Mouse (Mus musculus) CH12.LX (cell line): ENCODE data around the gene Asic2. TPM values are rescaled to one million over a fixed set of nuclear protein-coding genes. Genes with fewer than 3 reads are reported as not detected.

ENCODE experiments used
- DNase-seq: peaks from one replicate; pipeline ENCODE4 v3.0.0-alpha.2; 2013; ENCODE audit errors: extremely low read depth
- H3K27ac ChIP-seq: 2 replicates; pipeline ENCODE4 v1.5.1; 2012; ENCODE audit warnings: low read depth, mild to moderate bottlenecking, control low read depth, moderate library complexity; ENCODE audit not compliant: insufficient read depth
- H3K27me3 ChIP-seq: replicated peaks from 2 replicates; pipeline ENCODE3; 2012; ENCODE audit warnings: inconsistent platforms
- H3K36me3 ChIP-seq, 2 experiments: replicated peaks in 1 of 2; 2 replicates each; pipeline versions ENCODE3 to v1.6.1; 2012; ENCODE audit warnings: inconsistent platforms in 1 of 2, low read length in 1 of 2, mild to moderate bottlenecking in 1 of 2, mixed read lengths in 1 of 2, moderate library complexity in 1 of 2; ENCODE audit not compliant: control insufficient read depth in 1 of 2, insufficient read depth in 1 of 2
- H3K4me1 ChIP-seq, 2 experiments: 2 replicates each; pipeline ENCODE4 v1.6.1; 2012; ENCODE audit warnings: inconsistent platforms in 1 of 2, moderate library complexity in 1 of 2; ENCODE audit not compliant: insufficient read depth in 2 of 2, control insufficient read depth in 1 of 2
- H3K4me2 ChIP-seq: 2 replicates; pipeline ENCODE4 v1.6.1; 2012; ENCODE audit warnings: low read depth, mild to moderate bottlenecking, control low read depth; ENCODE audit not compliant: poor library complexity, insufficient read depth, severe bottlenecking
- H3K4me3 ChIP-seq, 3 experiments: fragments of 150-350 bp in 1 of 3; sonication (generic) in 1 of 3; replicated peaks in 1 of 3; 2 replicates each; pipeline versions ENCODE3 to v1.5.1; 2011 to 2012; ENCODE audit warnings: low read depth in 2 of 3, low read length in 2 of 3, mild to moderate bottlenecking in 2 of 3, moderate library complexity in 2 of 3, control low read depth in 1 of 3, improper control_type of control experiment in 1 of 3, inconsistent platforms in 1 of 3, mixed read lengths in 1 of 3; ENCODE audit not compliant: poor library complexity in 1 of 3
- H3K79me2 ChIP-seq: replicated peaks from 2 replicates; pipeline ENCODE4 v1.6.1; 2012; ENCODE audit warnings: mild to moderate bottlenecking, moderate library complexity; ENCODE audit not compliant: control insufficient read depth, poor library complexity, insufficient read depth, severe bottlenecking; ENCODE audit errors: extremely low read depth
- H3K9ac ChIP-seq: 2 replicates; pipeline ENCODE4 v1.6.1; 2012; ENCODE audit warnings: low read depth, mild to moderate bottlenecking, control low read depth, moderate library complexity; ENCODE audit not compliant: insufficient read depth
- H3K9me3 ChIP-seq: replicated peaks from 2 replicates; pipeline ENCODE3; 2012; ENCODE audit warnings: low read length, inconsistent platforms, mixed read lengths
- BHLHE40 ChIP-seq: IDR thresholded peaks from 2 replicates; pipeline ENCODE4 v1.6.1; 2011; ENCODE audit warnings: mild to moderate bottlenecking, low read depth, low read length, improper control_type of control experiment
- CHD2 ChIP-seq: IDR thresholded peaks from 2 replicates; pipeline ENCODE4 v1.6.1; 2011; ENCODE audit warnings: low read length, improper control_type of control experiment
- CTCF ChIP-seq, 2 experiments: IDR thresholded peaks in 1 of 2; conservative IDR thresholded peaks in 1 of 2; 2 replicates each; pipeline ENCODE4 v1.5.1; 2011 to 2012; ENCODE audit warnings: low read depth in 2 of 2, low read length in 2 of 2, improper control_type of control experiment in 1 of 2, inconsistent platforms in 1 of 2, mild to moderate bottlenecking in 1 of 2, moderate library complexity in 1 of 2
- ELF1 ChIP-seq: IDR thresholded peaks from 2 replicates; pipeline ENCODE4 v1.6.1; 2014; ENCODE audit warnings: low read depth, mild to moderate bottlenecking, inconsistent platforms, low read length, improper control_type of control experiment
- ETS1 ChIP-seq: conservative IDR thresholded peaks from 2 replicates; pipeline ENCODE4 v1.6.1; 2012; ENCODE audit warnings: low read depth, mild to moderate bottlenecking, inconsistent platforms, low read length, improper control_type of control experiment, moderate library complexity
- GABPA ChIP-seq: IDR thresholded peaks from 2 replicates; pipeline ENCODE4 v1.6.1; 2012; ENCODE audit warnings: low read depth, low read length, improper control_type of control experiment, inconsistent platforms; ENCODE audit not compliant: insufficient replicate concordance
- HCFC1 ChIP-seq: IDR thresholded peaks from 2 replicates; pipeline ENCODE4 v1.6.1; 2012; ENCODE audit warnings: low read depth, mild to moderate bottlenecking, inconsistent platforms, low read length, improper control_type of control experiment
- MAFK ChIP-seq: IDR thresholded peaks from 2 replicates; pipeline ENCODE4 v1.6.1; 2011; ENCODE audit warnings: low read length, improper control_type of control experiment; ENCODE audit not compliant: insufficient replicate concordance
- MAX ChIP-seq: IDR thresholded peaks from 2 replicates; pipeline ENCODE4 v1.6.1; 2011; ENCODE audit warnings: low read length, improper control_type of control experiment
- MAZ ChIP-seq: IDR thresholded peaks from 2 replicates; pipeline ENCODE4 v1.6.1; 2012; ENCODE audit warnings: low read depth, mild to moderate bottlenecking, inconsistent platforms, low read length, improper control_type of control experiment, moderate library complexity
- MEF2A ChIP-seq: IDR thresholded peaks from 2 replicates; pipeline ENCODE4 v1.6.1; 2014; ENCODE audit warnings: low read depth, mild to moderate bottlenecking, inconsistent platforms, low read length, improper control_type of control experiment, borderline replicate concordance
- MXI1 ChIP-seq: IDR thresholded peaks from 2 replicates; pipeline ENCODE4 v1.6.1; 2011; ENCODE audit warnings: mild to moderate bottlenecking, low read depth, low read length, improper control_type of control experiment
- MYC ChIP-seq: IDR thresholded peaks from 2 replicates; pipeline ENCODE4 v1.6.1; 2011; ENCODE audit warnings: low read depth, mild to moderate bottlenecking, improper control_type of control experiment, low read length
- PAX5 ChIP-seq: IDR thresholded peaks from 2 replicates; pipeline ENCODE4 v1.6.1; 2012; ENCODE audit warnings: low read length, inconsistent platforms, mixed read lengths
- RAD21 ChIP-seq: IDR thresholded peaks from 2 replicates; pipeline ENCODE4 v1.6.1; 2011; ENCODE audit warnings: low read depth, mild to moderate bottlenecking, low read length, improper control_type of control experiment, moderate library complexity
- RCOR1 ChIP-seq: conservative IDR thresholded peaks from 2 replicates; pipeline ENCODE4 v1.6.1; 2012; ENCODE audit warnings: low read depth, mild to moderate bottlenecking, inconsistent platforms, low read length, improper control_type of control experiment
- SIN3A ChIP-seq: IDR thresholded peaks from 2 replicates; pipeline ENCODE4 v1.6.1; 2012; ENCODE audit warnings: low read length, improper control_type of control experiment, inconsistent platforms
- SMC3 ChIP-seq: IDR thresholded peaks from 2 replicates; pipeline ENCODE4 v1.6.1; 2011; ENCODE audit warnings: low read depth, low read length, improper control_type of control experiment
- TCF12 ChIP-seq: IDR thresholded peaks from 2 replicates; pipeline ENCODE4 v1.6.1; 2014; ENCODE audit warnings: low read depth, mild to moderate bottlenecking, inconsistent platforms, low read length, improper control_type of control experiment
- UBTF ChIP-seq: IDR thresholded peaks from 2 replicates; pipeline ENCODE4 v1.6.1; 2012; ENCODE audit warnings: low read depth, mild to moderate bottlenecking, inconsistent platforms, low read length, improper control_type of control experiment, moderate library complexity
- USF1 ChIP-seq: IDR thresholded peaks from 2 replicates; pipeline ENCODE4 v1.6.1; 2014; ENCODE audit warnings: low read depth, mild to moderate bottlenecking, inconsistent platforms, low read length, improper control_type of control experiment
- USF2 ChIP-seq: conservative IDR thresholded peaks from 2 replicates; pipeline ENCODE4 v1.6.1; 2011; ENCODE audit warnings: low read depth, low read length, improper control_type of control experiment
- ZMIZ1 ChIP-seq: IDR thresholded peaks from 2 replicates; pipeline ENCODE4 v1.6.1; 2012; ENCODE audit warnings: low read depth, mild to moderate bottlenecking, inconsistent platforms, low read length, improper control_type of control experiment
- dilution Hi-C: fragments of 300-500 bp; cut with MboI; formaldehyde crosslinking; loops from 2 replicates; pipeline ENCODE4 v1.14.3; 2020; ENCODE audit warnings: low sequenced_read_pairs; ENCODE audit not compliant: extremely low pct_unique_long_range_greater_than_20kb, extremely low pct_ligation_motif_present
- in situ Hi-C: fragments of 300-500 bp; cut with MboI; formaldehyde crosslinking; loops from 3 replicates; pipeline ENCODE4 v1.14.3; 2019; ENCODE audit warnings: low sequenced_read_pairs, low pct_ligation_motif_present, low pct_unique_long_range_greater_than_20kb, mixed read lengths
- polyA plus RNA-seq: library from polyadenylated mRNA; unstranded; fragments of >175 nt; gene quantifications from 2 replicates; pipeline ENCODE4 v1.2.1, GENCODE M21; 2012; ENCODE audit warnings: low read depth; ENCODE audit not compliant: insufficient read length
- total RNA-seq, 2 experiments: library from RNA; depleted of rRNA; stranded (reverse); fragments of 300-350 nt in 1 of 2; fragments of >200 nt in 1 of 2; gene quantifications; 2 replicates each; pipeline ENCODE4 v1.2.3; 2012 to 2014

Gene Asic2
- total and polyA plus RNA-seq, 3 experiments = not detected

DNA sequence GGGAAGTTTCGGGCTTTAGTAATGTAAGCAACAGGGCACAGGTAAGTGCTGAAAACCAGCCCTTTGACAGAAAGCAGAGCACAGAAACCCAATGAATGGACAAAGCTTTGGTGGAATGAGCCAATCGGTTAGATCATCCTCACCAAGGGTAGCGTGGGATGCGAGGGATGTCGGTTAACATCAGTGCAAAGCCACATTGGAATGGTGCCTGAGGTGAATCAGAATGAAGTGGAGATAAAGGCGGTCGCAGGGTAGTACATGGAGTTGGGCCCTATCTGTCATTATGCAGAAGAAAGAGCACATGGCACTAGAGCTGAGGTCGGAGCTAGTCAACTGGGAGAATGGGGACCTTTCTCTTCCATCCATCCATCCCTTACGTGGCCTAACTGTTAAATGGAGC lies 383.8 kb downstream of the Asic2 start:
- DNase-seq = no peak
- Histone ChIP-seq H3K9ac (no peak overlapping the region), H3K9me3 (no peaks in the 10 kb centered on the region), H3K27me3 (peaks cover 64% of the 10 kb centered on the region), H3K36me3 (no peaks in the 10 kb centered on the region), H3K27ac (no peak overlapping the region), H3K4me3 (no peak overlapping the region), H3K4me1 (no peaks in the 10 kb centered on the region), H3K79me2 (no peaks in the 10 kb centered on the region), H3K4me2 (no peak overlapping the region)
- in situ Hi-C loops = no loop called here
- TF ChIP-seq RCOR1 = no peak
- dilution Hi-C loops = no loop called here

DNA sequence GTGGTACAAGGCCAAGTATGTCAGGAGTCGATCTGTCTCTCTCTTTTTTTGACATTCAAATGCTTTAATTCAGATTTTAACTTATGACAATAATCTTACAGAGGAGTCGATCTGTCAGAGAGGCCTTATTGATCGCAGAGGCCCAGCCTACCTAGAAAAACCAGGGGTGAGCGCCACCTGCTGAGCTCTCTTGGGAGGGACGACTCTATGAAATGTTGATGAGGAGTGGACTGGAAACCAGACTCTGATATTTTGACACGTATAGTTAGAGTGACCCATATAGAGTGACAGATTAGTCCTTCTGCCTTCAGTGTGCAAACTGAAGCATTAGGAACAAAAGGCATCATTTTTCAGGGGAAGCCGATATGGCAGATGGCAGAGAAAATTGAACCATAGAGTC lies 385.1 kb downstream of the Asic2 start:
- Histone ChIP-seq H3K27me3 (peaks cover 66% of the 10 kb centered on the region), H3K36me3 (no peaks in the 10 kb centered on the region), H3K9ac (no peak overlapping the region), H3K79me2 (no peaks in the 10 kb centered on the region), H3K9me3 (no peaks in the 10 kb centered on the region), H3K4me1 (no peaks in the 10 kb centered on the region), H3K4me3 (no peak overlapping the region), H3K27ac (no peak overlapping the region), H3K4me2 (no peak overlapping the region)
- TF ChIP-seq MAZ (no peak), RCOR1 (no peak), USF1 (no peak), MAFK (no peak), ELF1 (no peak), USF2 (no peak), PAX5 (no peak), TCF12 (no peak), HCFC1 (no peak), CTCF (conservative IDR thresholded peaks at IDR 0.05 in 1 of 2, IDR thresholded peaks at IDR 0.05 in 1 of 2; ENCODE audit: low read depth in 2 of 2, low read length in 2 of 2) (peak; percentile 33 to 67), BHLHE40 (no peak), RAD21 (peak; percentile 24), MYC (no peak), ZMIZ1 (no peak)
- DNase-seq = peak; percentile 12
- in situ Hi-C loops = no loop called here
- dilution Hi-C loops = no loop called here

DNA sequence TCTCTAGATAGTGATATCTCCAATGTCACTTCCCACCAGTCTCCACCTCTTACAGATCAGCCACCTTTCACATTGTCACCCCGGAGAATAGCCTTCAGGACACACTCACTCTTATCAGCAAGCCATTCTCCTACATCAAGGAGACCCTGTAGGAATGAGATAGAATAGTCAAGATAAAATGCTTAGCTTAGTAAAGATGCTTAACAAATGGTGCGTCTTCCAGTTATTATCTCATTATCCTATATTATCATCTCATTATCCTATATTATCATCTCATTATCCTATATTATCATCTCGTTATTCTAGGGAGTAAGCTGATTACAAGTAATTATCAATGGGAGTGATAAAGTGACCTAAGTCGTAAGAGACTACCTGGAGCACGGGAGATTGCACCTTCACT lies 386.1 kb downstream of the Asic2 start:
- Histone ChIP-seq H3K36me3 (no peaks in the 10 kb centered on the region), H3K4me1 (no peaks in the 10 kb centered on the region), H3K79me2 (no peaks in the 10 kb centered on the region), H3K9ac (no peak overlapping the region), H3K27me3 (peaks cover 70% of the 10 kb centered on the region), H3K4me2 (no peak overlapping the region), H3K27ac (no peak overlapping the region), H3K4me3 (no peak overlapping the region), H3K9me3 (no peaks in the 10 kb centered on the region)
- TF ChIP-seq GABPA = no peak
- TF ChIP-seq CHD2 = no peak
- TF ChIP-seq PAX5 = no peak
- TF ChIP-seq SIN3A = no peak
- TF ChIP-seq SMC3 = no peak
- no peak for TF ChIP-seq HCFC1
- TF ChIP-seq MEF2A = no peak
- TF ChIP-seq MXI1 = no peak
- TF ChIP-seq CTCF (conservative IDR thresholded peaks at IDR 0.05 in 1 of 2, IDR thresholded peaks at IDR 0.05 in 1 of 2; ENCODE audit: low read depth in 2 of 2, low read length in 2 of 2) = no peak
- no peak for TF ChIP-seq MAX
- no peak for TF ChIP-seq UBTF
- TF ChIP-seq RAD21 = no peak
- TF ChIP-seq ETS1 = no peak
- in situ Hi-C loops = no loop called here
- no peak for DNase-seq
- dilution Hi-C loops = no loop called here
